Mouse (Mus musculus) G1E (cell line): ENCODE data around the gene Bdh1.

Experiments
- CTCF ChIP-seq: IDR thresholded peaks from 2 replicates; pipeline ENCODE4 v1.5.1; 2012; ENCODE audit warnings: low read depth, low read length, inconsistent platforms, mixed read lengths
- TAL1 ChIP-seq: conservative IDR thresholded peaks from 2 replicates; pipeline ENCODE4 v1.6.1; 2012; ENCODE audit warnings: low read depth, low read length, inconsistent platforms, mixed read lengths

DNA sequence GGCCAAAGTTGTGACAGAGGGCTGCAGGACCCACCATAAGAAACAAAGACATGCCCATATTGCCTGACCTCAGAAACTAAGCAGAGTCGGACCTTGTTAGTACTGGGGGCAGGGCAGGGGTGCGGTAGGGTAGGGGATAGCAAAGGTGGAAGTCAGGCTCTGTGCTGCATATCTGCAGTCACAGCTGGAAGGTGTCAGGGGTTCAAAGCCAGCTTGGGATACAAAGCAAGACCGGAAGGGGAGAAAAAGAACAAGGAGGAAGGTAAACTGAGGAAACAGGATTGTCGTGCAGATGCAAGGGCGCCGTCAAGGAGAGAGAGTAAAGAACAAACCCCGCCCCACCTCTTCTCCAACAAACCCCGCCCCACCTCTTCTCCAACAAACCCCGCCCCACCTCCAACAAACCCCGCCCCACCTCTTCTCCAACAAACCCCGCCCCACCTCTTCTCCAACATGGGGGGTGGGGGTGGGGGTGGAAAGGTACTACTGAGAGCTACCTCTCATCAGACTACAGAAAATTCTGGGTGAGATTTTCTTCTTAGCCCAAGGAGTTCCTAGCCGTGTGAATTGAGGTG, 40.1 kb downstream of the Bdh1 start:
- TF ChIP-seq CTCF: no peak
- no peak for TF ChIP-seq TAL1
